Mouse (Mus musculus) cerebellum, adult 2 months (tissue): ENCODE measurements around the gene Has3.

Source experiments
- CTCF ChIP-seq: fragments of 200-500 bp; IDR thresholded peaks from 2 replicates; pipeline ENCODE4 v1.5.1; 2011; ENCODE audit warnings: low read depth, mild to moderate bottlenecking, control low read depth, low read length, moderate library complexity, borderline replicate concordance; ENCODE audit not compliant: insufficient read depth
- POLR2A ChIP-seq: fragments of 200-500 bp; IDR thresholded peaks from 2 replicates; pipeline ENCODE4 v1.6.1; 2011; ENCODE audit warnings: low read length, control low read depth, borderline replicate concordance; ENCODE audit not compliant: insufficient read depth

- TF ChIP-seq CTCF: no peak
- no peak for TF ChIP-seq POLR2A
Observed at GRCm38 (mm10) chr8:106929921-106930320, 59.9 kb downstream of the Has3 start.
